Mouse (Mus musculus): ENCODE data around the gene Dnajb8. TPM values are rescaled to one million over a fixed set of nuclear protein-coding genes. Genes with fewer than 3 reads are reported as not detected.

Dnajb8 gene
- total and polyA plus RNA-seq, 2 experiments from 2014 or later: not detected

DNA sequence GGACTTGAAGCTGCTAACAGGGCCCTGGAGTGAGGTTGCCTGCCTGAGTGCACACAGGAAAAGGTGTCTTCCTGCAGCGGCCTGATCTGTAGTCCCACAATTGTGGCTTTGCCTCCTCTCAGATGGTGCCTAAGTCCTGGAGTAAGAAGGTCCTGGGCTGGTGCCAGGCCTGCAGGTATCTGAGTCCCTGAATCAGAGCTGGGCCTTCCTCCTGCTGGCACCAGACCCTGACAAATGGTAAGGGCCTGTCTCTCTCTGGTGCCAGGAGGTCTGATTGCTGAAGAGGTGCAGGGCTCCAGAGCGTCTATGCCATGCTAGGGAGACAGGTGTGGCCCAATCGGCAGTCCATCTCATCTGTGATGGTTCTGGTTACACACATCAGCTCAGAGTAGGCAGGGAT, 37.6 kb downstream of the Dnajb8 start:
- ATAC-seq (ENCODE audit: low FRiP score) (no peak), DNase-seq (ENCODE audit: low spot score) (no peak)
- no peak overlapping the region for H3K27ac ChIP-seq (ENCODE audit: low read depth, low read length)
- no peak for TF ChIP-seq CTCF (IDR thresholded peaks at IDR 0.05)
- no peaks in the 10 kb centered on the region for H3K4me1 ChIP-seq (ENCODE audit: insufficient read depth, low read length)
- no peaks in the 10 kb centered on the region for H3K9me3 ChIP-seq (ENCODE audit: low read length)
- no peak overlapping the region for H3K9ac ChIP-seq (replicated peaks; ENCODE audit: low read length, poor library complexity, severe bottlenecking)
- 90% methylated on average over 3 of the region's 3 CpGs for WGBS
- no peak overlapping the region for H3K4me3 ChIP-seq (ENCODE audit: low read depth, low read length)
- no peaks in the 10 kb centered on the region for H3K36me3 ChIP-seq (ENCODE audit: insufficient read depth, low read length)
- no peaks in the 10 kb centered on the region for H3K27me3 ChIP-seq (ENCODE audit: insufficient read depth, low read length)
- no peak overlapping the region for H3K4me2 ChIP-seq (ENCODE audit: low read depth, low read length, poor library complexity, severe bottlenecking)

DNA sequence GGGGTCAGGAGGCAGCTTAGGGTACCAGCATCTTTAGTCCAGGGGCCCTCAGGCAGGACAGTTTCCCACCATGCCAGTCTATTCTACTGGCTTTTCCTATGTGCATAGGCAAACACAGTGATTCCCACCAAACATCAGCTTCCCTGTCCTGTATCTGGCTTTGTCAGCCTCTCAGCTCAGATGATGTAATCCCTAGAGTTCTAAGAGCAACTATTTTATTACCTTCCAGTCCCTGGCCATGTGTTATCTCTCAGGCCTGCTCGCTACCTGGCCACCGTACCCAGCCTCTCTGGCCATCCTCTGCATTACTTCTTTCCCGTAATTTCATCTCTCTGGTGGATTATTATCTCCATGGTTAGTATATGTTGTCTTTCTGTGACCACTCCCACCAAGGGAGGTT, 38.6 kb downstream of the Dnajb8 start:
- Histone ChIP-seq H3K27me3 (ENCODE audit: insufficient read depth, low read length) (no peaks in the 10 kb centered on the region), H3K36me3 (ENCODE audit: insufficient read depth, low read length) (no peaks in the 10 kb centered on the region), H3K9ac (replicated peaks; ENCODE audit: low read length, poor library complexity, severe bottlenecking) (no peak overlapping the region), H3K9me3 (ENCODE audit: low read length) (no peaks in the 10 kb centered on the region), H3K27ac (ENCODE audit: low read depth, low read length) (no peak overlapping the region), H3K4me3 (ENCODE audit: low read depth, low read length) (no peak overlapping the region), H3K4me1 (ENCODE audit: insufficient read depth, low read length) (no peaks in the 10 kb centered on the region), H3K4me2 (ENCODE audit: low read depth, low read length, poor library complexity, severe bottlenecking) (no peak overlapping the region)
- ATAC-seq (ENCODE audit: low FRiP score) (no peak), DNase-seq (ENCODE audit: low spot score) (no peak)
- TF ChIP-seq CTCF (IDR thresholded peaks at IDR 0.05): no peak
- 97% methylated on average over 3 of the region's 3 CpGs for WGBS

DNA sequence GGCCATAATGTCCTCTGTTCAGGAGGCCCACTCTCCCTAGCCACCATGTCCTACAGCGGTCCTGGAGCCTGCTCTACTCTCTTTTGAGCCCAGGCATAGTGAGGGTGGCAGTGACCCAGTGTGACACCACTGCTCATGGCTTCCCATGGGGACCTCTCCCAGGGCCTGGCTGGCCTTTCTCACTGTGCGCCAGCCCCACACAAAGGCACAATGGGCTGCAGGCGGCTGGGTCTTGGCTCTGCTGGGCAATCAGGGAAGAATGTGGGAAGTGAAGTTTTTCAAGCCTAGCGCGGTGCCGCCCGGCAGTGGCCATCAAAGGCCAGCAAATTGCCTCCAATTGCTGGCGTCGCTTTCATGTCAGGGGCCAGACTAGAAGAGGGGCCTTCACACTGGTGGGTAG, 40.1 kb downstream of the Dnajb8 start:
- no peak for TF ChIP-seq CTCF (IDR thresholded peaks at IDR 0.05)
- WGBS: 45% methylated on average over 9 of the region's 9 CpGs
- H3K4me1 ChIP-seq (ENCODE audit: insufficient read depth, low read length): no peaks in the 10 kb centered on the region
- H3K36me3 ChIP-seq (ENCODE audit: insufficient read depth, low read length): no peaks in the 10 kb centered on the region
- no peak overlapping the region for H3K27ac ChIP-seq (ENCODE audit: low read depth, low read length)
- no peaks in the 10 kb centered on the region for H3K9me3 ChIP-seq (ENCODE audit: low read length)
- H3K9ac ChIP-seq (replicated peaks; ENCODE audit: low read length, poor library complexity, severe bottlenecking): no peak overlapping the region
- DNase-seq (ENCODE audit: low spot score) (peak; percentile 57), ATAC-seq (ENCODE audit: low FRiP score) (peak; percentile 41; the same call in 1 of the 2 replicates)
- no peak overlapping the region for H3K4me2 ChIP-seq (ENCODE audit: low read depth, low read length, poor library complexity, severe bottlenecking)
- no peak overlapping the region for H3K4me3 ChIP-seq (ENCODE audit: low read depth, low read length)
- no peaks in the 10 kb centered on the region for H3K27me3 ChIP-seq (ENCODE audit: insufficient read depth, low read length)

DNA sequence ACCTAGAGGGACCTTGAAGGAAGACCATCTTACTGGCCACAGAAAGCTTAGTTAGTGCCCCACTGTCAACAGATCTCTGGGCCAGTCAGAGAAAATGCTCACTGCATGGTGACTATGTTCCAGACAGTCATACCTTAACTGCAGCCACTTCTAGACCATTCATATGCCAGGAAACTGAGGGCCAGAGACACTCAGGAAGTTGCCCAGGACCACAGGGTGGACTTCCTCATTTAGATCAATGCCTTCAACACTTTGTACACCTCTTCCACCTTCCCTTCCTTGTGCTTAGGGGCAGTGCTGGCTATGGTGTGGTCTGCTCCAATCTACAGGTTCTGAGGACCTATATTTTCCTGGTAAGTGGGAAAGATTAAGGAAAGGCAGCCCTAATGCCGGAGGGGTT, 43.3 kb downstream of the Dnajb8 start:
- Histone ChIP-seq H3K9me3 (ENCODE audit: low read length) (no peaks in the 10 kb centered on the region), H3K9ac (replicated peaks; ENCODE audit: low read length, poor library complexity, severe bottlenecking) (no peak overlapping the region), H3K4me3 (ENCODE audit: low read depth, low read length) (no peak overlapping the region), H3K36me3 (ENCODE audit: insufficient read depth, low read length) (no peaks in the 10 kb centered on the region), H3K27me3 (ENCODE audit: insufficient read depth, low read length) (no peaks in the 10 kb centered on the region), H3K27ac (ENCODE audit: low read depth, low read length) (no peak overlapping the region), H3K4me1 (ENCODE audit: insufficient read depth, low read length) (no peaks in the 10 kb centered on the region), H3K4me2 (ENCODE audit: low read depth, low read length, poor library complexity, severe bottlenecking) (no peak overlapping the region)
- WGBS: 96% methylated on average over 1 of the region's 1 CpGs
- DNase-seq (ENCODE audit: low spot score) (no peak), ATAC-seq (ENCODE audit: low FRiP score) (no peak)
- TF ChIP-seq CTCF (IDR thresholded peaks at IDR 0.05): no peak

DNA sequence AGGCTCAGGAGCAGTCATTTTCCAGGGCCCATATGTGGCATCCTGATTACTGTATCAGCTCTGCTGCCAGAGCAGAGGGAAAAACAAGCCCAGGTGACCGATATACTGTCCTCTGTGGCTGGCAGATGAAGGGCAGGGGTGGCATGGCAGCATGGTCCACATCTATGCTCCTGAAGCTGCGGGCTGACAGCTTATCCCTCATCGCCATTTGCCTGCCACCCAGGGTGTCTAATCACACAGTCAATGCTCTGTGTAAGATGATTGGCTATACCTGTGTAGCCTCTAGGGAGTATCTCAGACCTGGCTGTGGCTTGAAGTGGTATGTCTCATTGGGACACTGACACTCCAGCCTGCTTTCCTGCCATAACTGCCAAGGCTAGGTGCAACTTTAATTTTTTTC, 44.0 kb downstream of the Dnajb8 start:
- Histone ChIP-seq H3K4me2 (ENCODE audit: low read depth, low read length, poor library complexity, severe bottlenecking) (no peak overlapping the region), H3K9me3 (ENCODE audit: low read length) (no peaks in the 10 kb centered on the region), H3K9ac (replicated peaks; ENCODE audit: low read length, poor library complexity, severe bottlenecking) (no peak overlapping the region), H3K27me3 (ENCODE audit: insufficient read depth, low read length) (no peaks in the 10 kb centered on the region), H3K36me3 (ENCODE audit: insufficient read depth, low read length) (no peaks in the 10 kb centered on the region), H3K4me1 (ENCODE audit: insufficient read depth, low read length) (no peaks in the 10 kb centered on the region), H3K4me3 (ENCODE audit: low read depth, low read length) (no peak overlapping the region), H3K27ac (ENCODE audit: low read depth, low read length) (no peak overlapping the region)
- 76% methylated on average over 3 of the region's 3 CpGs for WGBS
- ATAC-seq (ENCODE audit: low FRiP score) (no peak), DNase-seq (ENCODE audit: low spot score) (no peak)
- no peak for TF ChIP-seq CTCF (IDR thresholded peaks at IDR 0.05)

DNA sequence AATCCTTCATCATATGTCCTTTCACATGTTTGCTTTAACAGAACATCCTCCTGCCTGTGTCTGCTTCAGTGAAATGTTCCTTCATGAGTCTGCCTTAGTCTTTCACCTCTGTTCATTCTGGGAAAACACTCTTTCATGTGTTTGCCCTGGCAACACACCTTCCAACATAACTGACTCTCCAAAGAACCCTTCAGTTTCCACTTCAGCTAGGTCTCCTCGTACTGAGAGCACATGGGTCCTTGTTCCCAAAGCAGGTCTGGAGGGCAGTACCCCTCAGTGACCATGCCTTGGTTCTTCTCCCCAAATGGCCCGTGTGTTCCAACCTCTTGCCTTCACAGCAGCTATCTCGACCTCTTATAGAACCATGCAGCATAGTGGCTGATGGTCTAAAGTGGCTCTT, 45.0 kb downstream of the Dnajb8 start:
- ATAC-seq (ENCODE audit: low FRiP score) (no peak), DNase-seq (ENCODE audit: low spot score) (no peak)
- no peaks in the 10 kb centered on the region for H3K27me3 ChIP-seq (ENCODE audit: insufficient read depth, low read length)
- no peaks in the 10 kb centered on the region for H3K4me1 ChIP-seq (ENCODE audit: insufficient read depth, low read length)
- no peak overlapping the region for H3K27ac ChIP-seq (ENCODE audit: low read depth, low read length)
- no peak overlapping the region for H3K4me2 ChIP-seq (ENCODE audit: low read depth, low read length, poor library complexity, severe bottlenecking)
- H3K9me3 ChIP-seq (ENCODE audit: low read length): no peaks in the 10 kb centered on the region
- no peaks in the 10 kb centered on the region for H3K36me3 ChIP-seq (ENCODE audit: insufficient read depth, low read length)
- H3K4me3 ChIP-seq (ENCODE audit: low read depth, low read length): no peak overlapping the region
- no peak overlapping the region for H3K9ac ChIP-seq (replicated peaks; ENCODE audit: low read length, poor library complexity, severe bottlenecking)
- no peak for TF ChIP-seq CTCF (IDR thresholded peaks at IDR 0.05)
- 91% methylated on average over 3 of the region's 3 CpGs for WGBS

Measured in midbrain, postnatal 0 days (tissue).